Mouse (Mus musculus) CD4-positive naive resting alpha-beta T cell, adult 57 days (primary cell): Measurements from ENCODE around the gene Tnk2. TPM values are rescaled to one million over a fixed set of nuclear protein-coding genes. Genes with fewer than 3 reads are reported as not detected.

ENCODE experiments used
- total RNA-seq: library from RNA; stranded (reverse); gene quantifications from one replicate; pipeline ENCODE4 v1.2.4, GENCODE M21; 2023

The Tnk2 gene
- total RNA-seq: 49.0 TPM

GRCm38 (mm10) chr16:32643661-32644061 lies at the start of gene Tnk2:
Gene Tnk2 (plus strand): TSS chr16:32643874.

GRCm38 (mm10) chr16:32608712-32609400 lies 34.8 kb upstream of the Tnk2 start, which contains the start of gene Tfrc:
Gene Tfrc (plus strand): TSS chr16:32608920.

Other genes with a start within 250 kb of the Tnk2 start
- gene Tm4sf19, start 243.4 kb upstream of the Tnk2 start, total RNA-seq: not detected
- gene Tctex1d2, start 224.2 kb upstream of the Tnk2 start, total RNA-seq: not detected
- gene Pcyt1a, start 213.0 kb upstream of the Tnk2 start, total RNA-seq: 19.7 TPM
- gene Slc51a, start 156.0 kb upstream of the Tnk2 start, total RNA-seq: not detected
- not detected for gene Zdhhc19, start 147.6 kb upstream of the Tnk2 start, total RNA-seq
- gene Tfrc, start 35.0 kb upstream of the Tnk2 start, total RNA-seq: 61.9 TPM
- gene Muc4, start 92.0 kb downstream of the Tnk2 start, total RNA-seq: not detected
- not detected for gene Muc20, start 153.6 kb downstream of the Tnk2 start, total RNA-seq
- gene Smbd1, start 166.6 kb downstream of the Tnk2 start, total RNA-seq: not detected
- 78.0 TPM for gene Fyttd1, start 233.6 kb downstream of the Tnk2 start, total RNA-seq
- 22.2 TPM for gene Rubcn, start 233.9 kb downstream of the Tnk2 start, total RNA-seq